In the genomic region with DNA sequence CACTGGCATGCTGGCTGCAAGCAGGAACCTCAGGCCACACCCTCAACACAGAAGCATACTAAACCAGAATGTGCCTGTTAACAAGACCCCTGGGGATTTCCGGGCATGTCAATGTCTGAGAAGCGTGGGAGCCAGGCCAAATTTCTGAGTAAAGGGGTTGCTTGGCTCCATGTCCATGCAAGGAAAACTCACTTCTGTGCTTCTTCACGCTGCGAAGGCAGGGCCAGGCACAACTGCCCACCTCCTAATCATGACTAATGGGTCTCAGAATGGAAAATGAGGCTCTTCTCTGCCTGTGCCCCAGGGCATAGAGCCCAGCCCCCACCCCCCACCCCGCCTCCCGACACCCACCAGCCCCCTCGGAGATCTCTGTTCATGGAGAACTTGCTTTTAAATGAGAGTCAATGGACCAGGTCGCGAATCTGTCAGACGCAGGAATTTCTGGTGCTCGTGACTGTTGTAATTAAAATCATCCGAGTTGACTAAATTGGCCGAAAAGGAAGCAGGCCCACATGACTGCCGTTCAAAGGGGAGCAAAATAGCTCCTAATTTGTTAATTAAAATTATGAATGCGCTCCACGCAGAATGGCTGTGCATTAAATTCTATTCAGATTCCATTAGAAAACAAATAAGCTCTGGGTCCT, we compare ENCODE assay signal across 20 mouse cellular contexts.
DNase-seq lines count a peak whose midpoint lies in the region; ATAC-seq and TF ChIP-seq lines count a peak whose summit lies in the region.
"Had no signal": no experiment of that assay in that cellular context is flagged by ENCODE, and none has a peak within 500 bp of the region (broad histone marks: within the 10 kb centered on the region; RNA-seq: fewer than 3 reads in every experiment).

No protein-coding gene starts in this region.

- H3K27me3 ChIP-seq in cerebellum, adult 2 months (ENCODE audit: control insufficient read depth, insufficient read depth, low read length) = no peaks in the 10 kb centered on the region
- H3K27me3 ChIP-seq in kidney, postnatal 0 days (ENCODE audit: insufficient read depth, low read length) = no peaks in the 10 kb centered on the region
- no peaks in the 10 kb centered on the region for H3K27me3 ChIP-seq in kidney, adult 2 months (replicated peaks; ENCODE audit: control insufficient read depth, insufficient read depth, low read length)
- H3K27me3 ChIP-seq in forebrain, embryonic 14.5 days (replicated peaks; ENCODE audit: control insufficient read depth, insufficient read depth, low read length) = no peaks in the 10 kb centered on the region
- no peaks in the 10 kb centered on the region for H3K27me3 ChIP-seq in neural tube, embryonic 12.5 days (replicated peaks)
- H3K27me3 ChIP-seq: CH12.LX had no signal

- no peak overlapping the region for H3K4me2 ChIP-seq in kidney, postnatal 0 days (ENCODE audit: low read length)
- no peak overlapping the region for H3K4me2 ChIP-seq in forebrain, embryonic 14.5 days (ENCODE audit: low read length)
- H3K4me2 ChIP-seq in neural tube, embryonic 12.5 days (replicated peaks) = 0 out of 2 replicates have a peak overlapping the region, but pooled peaks have one; percentile 5
- H3K4me2 ChIP-seq: midbrain, embryonic 13.5 days had no signal

- peak; percentile 56 to 57 for DNase-seq in cerebellum, postnatal 10 days
- DNase-seq in cerebellum, adult 2 months = no peak
- DNase-seq in kidney, postnatal 0 days (ENCODE audit: low spot score) = peak; percentile 22
- no peak for DNase-seq in kidney, adult 2 months
- DNase-seq in forebrain, embryonic 14.5 days (ENCODE audit: low spot score) = peak; percentile 71
- no peak for DNase-seq in testis, postnatal 14 days (ENCODE audit: low spot score)
- no peak for DNase-seq in adrenal gland, adult 2 months
- DNase-seq: cerebellum, adult 8-10 months; heart, adult 18-20 months; lung, adult 2 months; lung, postnatal 4 days; right cerebral cortex, adult 18-20 months; spleen, adult 18-20 months; thymus, postnatal 14 days had no signal

- H3K9me3 ChIP-seq in kidney, postnatal 0 days (replicated peaks; ENCODE audit: low read length) = no peaks in the 10 kb centered on the region
- H3K9me3 ChIP-seq in forebrain, embryonic 14.5 days (replicated peaks; ENCODE audit: control insufficient read depth, low read length) = no peaks in the 10 kb centered on the region
- no peaks in the 10 kb centered on the region for H3K9me3 ChIP-seq in neural tube, embryonic 12.5 days
- H3K9me3 ChIP-seq: midbrain, embryonic 13.5 days had no signal

- H3K36me3 ChIP-seq in kidney, postnatal 0 days (ENCODE audit: insufficient read depth, low read length) = no peaks in the 10 kb centered on the region
- no peaks in the 10 kb centered on the region for H3K36me3 ChIP-seq in kidney, adult 2 months (ENCODE audit: control insufficient read depth, insufficient read depth, low read length)
- no peaks in the 10 kb centered on the region for H3K36me3 ChIP-seq in forebrain, embryonic 14.5 days (ENCODE audit: control insufficient read depth, insufficient read depth, low read length)
- no peaks in the 10 kb centered on the region for H3K36me3 ChIP-seq in neural tube, embryonic 12.5 days
- H3K36me3 ChIP-seq: midbrain, embryonic 13.5 days had no signal

- no peak overlapping the region for H3K9ac ChIP-seq in kidney, postnatal 0 days (ENCODE audit: low read depth, low read length)
- no peak overlapping the region for H3K9ac ChIP-seq in forebrain, embryonic 14.5 days (ENCODE audit: low read length)
- no peak overlapping the region for H3K9ac ChIP-seq in neural tube, embryonic 12.5 days
- H3K9ac ChIP-seq: midbrain, embryonic 13.5 days had no signal

- TF ChIP-seq POLR2A in cerebellum, adult 2 months (IDR thresholded peaks at IDR 0.05; ENCODE audit: borderline replicate concordance, insufficient read depth, low read length) = no peak
- TF ChIP-seq POLR2A in kidney, adult 2 months (IDR thresholded peaks at IDR 0.05; ENCODE audit: low read depth, low read length) = no peak

- ATAC-seq in kidney, postnatal 0 days (replicated peaks; ENCODE audit: low FRiP score, low read depth) = no peak
- peak; percentile 77 for ATAC-seq in forebrain, embryonic 14.5 days
- peak; percentile 44; the same call in 1 of the 2 replicates for ATAC-seq in neural tube, embryonic 12.5 days (ENCODE audit: low FRiP score, low read depth)
- ATAC-seq: inflammation-experienced regulatory T-cells, adult 6 months; midbrain, embryonic 13.5 days had no signal

- 49% methylated on average over 16 of the region's 16 CpGs for WGBS in cerebellum, adult 2 months
- 51% methylated on average over 16 of the region's 16 CpGs for WGBS in kidney, postnatal 0 days
- 36% methylated on average over 16 of the region's 16 CpGs for WGBS in kidney, adult 2 months
- WGBS in forebrain, embryonic 14.5 days = 43% methylated on average over 16 of the region's 16 CpGs
- WGBS in neural tube, embryonic 12.5 days = 42% methylated on average over 16 of the region's 16 CpGs

- H3K4me1 ChIP-seq in cerebellum, adult 2 months (ENCODE audit: control insufficient read depth, insufficient read depth, low read length) = no peaks in the 10 kb centered on the region
- no peaks in the 10 kb centered on the region for H3K4me1 ChIP-seq in kidney, postnatal 0 days (replicated peaks; ENCODE audit: insufficient read depth, low read length)
- 0 out of 2 replicates have a peak, but pooled peaks cover 2% of the 10 kb centered on the region for H3K4me1 ChIP-seq in kidney, adult 2 months (ENCODE audit: control insufficient read depth, insufficient read depth, low read length)
- peaks cover 4% of the 10 kb centered on the region; the same call in 1 of the 2 replicates for H3K4me1 ChIP-seq in forebrain, embryonic 14.5 days (ENCODE audit: control insufficient read depth, insufficient read depth, low read length)
- H3K4me1 ChIP-seq in neural tube, embryonic 12.5 days = peaks cover 6% of the 10 kb centered on the region; the same call in 1 of the 2 replicates

- no peak overlapping the region for H3K4me3 ChIP-seq in cerebellum, adult 2 months (replicated peaks; ENCODE audit: insufficient read depth, low read depth, low read length)
- H3K4me3 ChIP-seq in kidney, postnatal 0 days (replicated peaks; ENCODE audit: low read depth, low read length) = no peak overlapping the region
- H3K4me3 ChIP-seq in kidney, adult 2 months (ENCODE audit: insufficient read depth, low read depth, low read length) = no peak overlapping the region
- no peak overlapping the region for H3K4me3 ChIP-seq in forebrain, embryonic 14.5 days (ENCODE audit: low read depth, low read length)
- H3K4me3 ChIP-seq in neural tube, embryonic 12.5 days = no peak overlapping the region
- H3K4me3 ChIP-seq: erythroblast, embryonic 14.5 days; left cerebral cortex, adult 2 months; midbrain, embryonic 13.5 days had no signal

- H3K27ac ChIP-seq in cerebellum, adult 2 months (ENCODE audit: insufficient read depth, low read length) = no peak overlapping the region
- H3K27ac ChIP-seq in kidney, postnatal 0 days = no peak overlapping the region
- no peak overlapping the region for H3K27ac ChIP-seq in kidney, adult 2 months (ENCODE audit: insufficient read depth, low read depth, low read length)
- no peak overlapping the region for H3K27ac ChIP-seq in forebrain, embryonic 14.5 days (ENCODE audit: low read depth, low read length)
- no peak overlapping the region for H3K27ac ChIP-seq in neural tube, embryonic 12.5 days
- H3K27ac ChIP-seq: left cerebral cortex, adult 2 months; midbrain, embryonic 13.5 days had no signal

- TF ChIP-seq CTCF in cerebellum, adult 2 months (IDR thresholded peaks at IDR 0.05; ENCODE audit: borderline replicate concordance, insufficient read depth, low read depth, low read length) = no peak
- no peak for TF ChIP-seq CTCF in kidney, postnatal 0 days (IDR thresholded peaks at IDR 0.05; ENCODE audit: low read depth)
- TF ChIP-seq CTCF in kidney, adult 2 months (conservative IDR thresholded peaks at IDR 0.05; ENCODE audit: insufficient read depth, insufficient read length, low read depth, low read length) = no peak

Comparison
In these comparisons a context has a peak if more than half of its experiments do, and no peak if none do; other contexts are left out.
1. DNase-seq: peak in cerebellum, postnatal 10 days (2 of 2), kidney, postnatal 0 days (single experiment) and forebrain, embryonic 14.5 days (single experiment); none in cerebellum, adult 2 months (0 of 2), kidney, adult 2 months (single experiment), testis, postnatal 14 days (single experiment) and adrenal gland, adult 2 months (single experiment).